Mouse (Mus musculus) bone marrow, adult 2 months (tissue): ENCODE results near the gene B230219D22Rik.

Experiments
- CTCF ChIP-seq: fragments of 200-500 bp; IDR thresholded peaks from 2 replicates; pipeline ENCODE4 v1.5.1; 2011; ENCODE audit warnings: low read length, control low read depth; ENCODE audit not compliant: control insufficient read depth, insufficient read depth
- POLR2A ChIP-seq: fragments of 200-500 bp; IDR thresholded peaks from 2 replicates; pipeline ENCODE4 v1.6.1; 2011; ENCODE audit warnings: low read depth, mild to moderate bottlenecking, control low read depth, low read length, borderline replicate concordance; ENCODE audit not compliant: control insufficient read depth

GRCm38 (mm10) chr13:55668550-55668949 lies 24.4 kb upstream of the B230219D22Rik start:
- no peak for TF ChIP-seq POLR2A
- peak; percentile 73 for TF ChIP-seq CTCF
